Mouse (Mus musculus): ENCODE measurements around the gene Aldh9a1. TPM values are rescaled to one million over a fixed set of nuclear protein-coding genes. Genes with fewer than 3 reads are reported as not detected.

Aldh9a1 gene
- polyA plus RNA-seq, 1 experiment from 2014 or later = 51.5 TPM

DNA sequence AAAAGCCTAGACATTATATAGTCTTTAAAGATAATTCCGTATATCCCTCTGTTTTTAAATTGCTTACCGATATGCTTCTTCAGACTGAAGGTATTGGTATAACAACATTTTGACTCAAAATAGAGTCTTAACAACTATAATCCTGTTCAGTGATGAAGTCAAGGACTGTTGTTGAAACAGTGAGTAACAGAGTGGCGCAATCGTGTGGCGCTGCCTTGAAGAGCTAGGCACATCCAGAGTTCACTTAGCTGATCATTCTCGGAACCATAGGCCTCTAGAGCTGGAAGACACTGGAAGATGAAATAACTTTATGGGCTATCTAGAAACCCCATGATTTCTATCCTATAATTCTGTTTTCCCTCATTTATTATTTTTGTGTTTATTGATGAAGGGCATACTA is 28.1 kb upstream of the Aldh9a1 start:
- H3K4me1 ChIP-seq (replicated peaks; ENCODE audit: control insufficient read depth, insufficient read depth, low read length) = no peaks in the 10 kb centered on the region
- ATAC-seq (ENCODE audit: low read depth) = no peak
- no peaks in the 10 kb centered on the region for H3K9me3 ChIP-seq (ENCODE audit: control insufficient read depth, low read length)
- H3K27me3 ChIP-seq (ENCODE audit: control insufficient read depth, insufficient read depth, low read depth, low read length) = no peaks in the 10 kb centered on the region
- H3K36me3 ChIP-seq (ENCODE audit: control insufficient read depth, insufficient read depth, low read length) = peaks cover 52% of the 10 kb centered on the region
- WGBS = 96% methylated on average over 6 of the region's 6 CpGs
- no peak overlapping the region for H3K9ac ChIP-seq (ENCODE audit: low read length)
- no peak overlapping the region for H3K4me2 ChIP-seq (ENCODE audit: low read depth, low read length)
- H3K4me3 ChIP-seq (ENCODE audit: low read length) = no peak overlapping the region
- no peak overlapping the region for H3K27ac ChIP-seq (ENCODE audit: low read length)

DNA sequence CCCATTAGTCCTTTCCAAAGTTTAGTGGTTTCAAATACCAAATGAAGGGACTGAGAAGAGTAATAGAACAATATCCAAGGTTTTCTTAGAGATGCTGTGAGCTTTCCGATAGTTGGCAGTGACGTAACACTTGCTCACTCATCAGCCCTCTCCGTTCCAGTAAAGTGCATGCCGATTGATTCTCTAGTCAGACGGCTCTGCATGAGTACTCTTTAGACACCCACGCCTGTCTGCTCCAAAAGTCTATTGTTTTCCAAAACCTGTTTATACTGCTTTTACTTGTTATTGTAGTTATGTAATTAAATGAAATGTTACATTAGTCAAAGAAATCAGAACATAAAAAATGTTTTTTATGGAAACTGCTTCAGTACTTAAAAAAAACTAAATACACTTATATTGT is 21.0 kb upstream of the Aldh9a1 start:
- Histone ChIP-seq H3K9me3 (ENCODE audit: control insufficient read depth, low read length) (no peaks in the 10 kb centered on the region), H3K4me3 (ENCODE audit: low read length) (no peak overlapping the region), H3K4me1 (replicated peaks; ENCODE audit: control insufficient read depth, insufficient read depth, low read length) (no peaks in the 10 kb centered on the region), H3K27ac (ENCODE audit: low read length) (no peak overlapping the region), H3K27me3 (ENCODE audit: control insufficient read depth, insufficient read depth, low read depth, low read length) (no peaks in the 10 kb centered on the region), H3K4me2 (ENCODE audit: low read depth, low read length) (no peak overlapping the region), H3K36me3 (ENCODE audit: control insufficient read depth, insufficient read depth, low read length) (peaks cover 32% of the 10 kb centered on the region), H3K9ac (ENCODE audit: low read length) (no peak overlapping the region)
- WGBS = 83% methylated on average over 6 of the region's 6 CpGs
- ATAC-seq (ENCODE audit: low read depth) = no peak

DNA sequence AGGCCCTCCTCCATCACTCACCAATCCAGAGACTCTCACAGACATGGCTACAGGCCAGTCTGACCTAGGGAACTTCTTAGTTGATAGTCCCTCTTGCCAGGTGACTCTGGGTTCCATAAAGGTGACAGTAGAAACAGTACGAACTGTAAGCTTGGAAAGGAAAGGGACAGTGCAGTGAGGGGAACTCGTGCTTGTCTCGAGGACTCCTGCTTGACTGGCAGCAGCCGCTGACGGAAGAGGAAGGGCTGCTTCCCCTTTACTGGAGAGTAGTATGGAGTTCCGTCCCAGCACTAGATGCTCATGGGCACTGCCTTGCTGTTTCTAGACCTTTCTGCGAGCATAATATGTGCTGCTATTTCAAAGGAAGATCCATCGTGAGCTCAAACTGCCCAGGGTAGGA is 18.7 kb upstream of the Aldh9a1 start:
- WGBS = 86% methylated on average over 8 of the region's 8 CpGs
- Histone ChIP-seq H3K9ac (ENCODE audit: low read length) (no peak overlapping the region), H3K9me3 (ENCODE audit: control insufficient read depth, low read length) (no peaks in the 10 kb centered on the region), H3K27me3 (ENCODE audit: control insufficient read depth, insufficient read depth, low read depth, low read length) (no peaks in the 10 kb centered on the region), H3K4me1 (replicated peaks; ENCODE audit: control insufficient read depth, insufficient read depth, low read length) (no peaks in the 10 kb centered on the region), H3K4me2 (ENCODE audit: low read depth, low read length) (no peak overlapping the region), H3K36me3 (ENCODE audit: control insufficient read depth, insufficient read depth, low read length) (peaks cover 26% of the 10 kb centered on the region), H3K27ac (ENCODE audit: low read length) (no peak overlapping the region), H3K4me3 (ENCODE audit: low read length) (no peak overlapping the region)
- ATAC-seq (ENCODE audit: low read depth) = no peak

DNA sequence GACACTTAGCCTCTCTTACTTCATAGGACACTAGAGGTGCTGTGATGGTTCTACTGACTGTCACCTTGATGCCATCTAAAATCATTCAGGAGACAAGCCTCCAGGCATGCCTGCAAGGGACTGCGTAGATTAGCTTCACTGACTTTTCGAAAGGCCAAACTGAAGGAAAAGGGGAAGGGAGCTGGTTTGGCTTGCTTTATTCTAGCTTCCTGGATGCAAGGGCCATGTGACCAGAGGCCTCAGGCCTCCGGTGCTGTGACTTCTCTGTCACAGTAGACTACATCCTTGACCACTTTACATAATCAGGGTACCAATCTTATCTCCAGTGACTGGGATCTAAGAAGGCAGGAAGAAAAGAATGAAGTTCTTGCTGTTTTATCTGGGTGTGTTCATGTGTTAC is 13.4 kb upstream of the Aldh9a1 start:
- WGBS = 88% methylated on average over 3 of the region's 3 CpGs
- Histone ChIP-seq H3K9me3 (ENCODE audit: control insufficient read depth, low read length) (no peaks in the 10 kb centered on the region), H3K36me3 (ENCODE audit: control insufficient read depth, insufficient read depth, low read length) (peaks cover 4% of the 10 kb centered on the region; the same call in 1 of the 2 replicates), H3K4me3 (ENCODE audit: low read length) (no peak overlapping the region), H3K9ac (ENCODE audit: low read length) (no peak overlapping the region), H3K4me1 (replicated peaks; ENCODE audit: control insufficient read depth, insufficient read depth, low read length) (no peaks in the 10 kb centered on the region), H3K27ac (ENCODE audit: low read length) (no peak overlapping the region), H3K27me3 (ENCODE audit: control insufficient read depth, insufficient read depth, low read depth, low read length) (no peaks in the 10 kb centered on the region), H3K4me2 (ENCODE audit: low read depth, low read length) (no peak overlapping the region)
- ATAC-seq (ENCODE audit: low read depth) = no peak

DNA sequence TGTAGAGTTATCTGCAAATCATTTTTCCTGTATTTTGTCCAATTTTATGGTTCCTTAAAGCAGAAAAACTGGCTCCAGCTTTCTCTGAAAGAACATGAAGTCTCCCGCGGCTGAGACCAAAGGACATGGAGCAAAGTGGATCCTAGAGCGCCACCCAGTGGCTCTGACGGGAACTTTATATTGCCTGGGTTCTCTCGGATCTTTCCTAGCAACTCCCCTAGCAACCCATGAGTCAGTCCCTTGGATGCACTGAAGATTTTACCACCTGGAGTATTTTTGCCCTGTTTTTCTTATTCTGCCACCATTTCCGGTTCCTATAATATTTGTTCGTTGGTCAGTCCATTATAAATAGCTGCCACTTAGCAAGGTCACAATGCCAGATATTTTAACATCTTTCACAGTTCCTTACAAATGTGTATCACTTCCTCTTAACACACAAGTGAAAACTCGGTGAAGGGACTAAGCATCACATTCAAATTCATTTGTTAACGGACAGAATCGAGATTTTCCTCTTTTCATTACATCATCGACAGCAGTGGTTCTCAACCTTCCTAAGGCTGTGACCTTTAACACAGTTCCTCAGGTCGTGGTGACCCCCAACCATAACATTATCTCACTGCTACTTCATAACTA is 12.2 kb upstream of the Aldh9a1 start:
- H3K9me3 ChIP-seq (ENCODE audit: control insufficient read depth, low read length) = no peaks in the 10 kb centered on the region
- no peaks in the 10 kb centered on the region for H3K27me3 ChIP-seq (ENCODE audit: control insufficient read depth, insufficient read depth, low read depth, low read length)
- H3K9ac ChIP-seq (ENCODE audit: low read length) = no peak overlapping the region
- H3K27ac ChIP-seq (ENCODE audit: low read length) = no peak overlapping the region
- peak; percentile 65; the same call in 1 of the 2 replicates for ATAC-seq (ENCODE audit: low read depth)
- no peak overlapping the region for H3K4me3 ChIP-seq (ENCODE audit: low read length)
- H3K4me1 ChIP-seq (replicated peaks; ENCODE audit: control insufficient read depth, insufficient read depth, low read length) = no peaks in the 10 kb centered on the region
- 0 out of 2 replicates have a peak, but pooled peaks cover 2% of the 10 kb centered on the region for H3K36me3 ChIP-seq (ENCODE audit: control insufficient read depth, insufficient read depth, low read length)
- no peak overlapping the region for H3K4me2 ChIP-seq (ENCODE audit: low read depth, low read length)
- WGBS = 18% methylated on average over 12 of the region's 12 CpGs

DNA sequence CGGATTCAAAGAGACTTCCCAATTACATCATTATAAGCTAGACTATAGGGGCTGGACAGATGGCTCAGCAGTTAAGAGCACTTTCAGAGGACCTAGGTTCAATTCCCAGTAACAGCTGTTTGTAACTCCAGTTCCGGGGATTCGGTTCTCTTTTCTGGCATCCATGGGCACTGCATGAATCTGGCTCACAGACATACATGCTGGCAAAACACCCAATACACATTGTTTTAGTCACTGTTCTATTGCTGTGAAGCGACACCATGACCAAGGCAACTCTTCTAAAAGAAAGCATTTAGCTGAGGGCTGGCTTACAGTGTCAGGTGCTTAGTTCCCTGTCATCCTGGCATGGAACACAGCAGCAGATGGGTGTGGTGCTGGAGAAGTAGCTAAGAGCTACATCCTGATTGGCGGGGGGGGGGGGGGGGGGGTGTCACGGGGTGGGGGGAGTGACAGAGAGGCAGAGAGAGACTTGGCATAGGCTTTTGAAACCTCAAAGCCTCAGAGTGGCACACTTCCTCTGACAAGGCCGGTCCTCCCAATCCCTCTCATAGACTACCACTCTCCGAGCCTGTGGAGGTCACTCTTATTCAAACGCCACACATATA is 10.5 kb upstream of the Aldh9a1 start:
- Histone ChIP-seq H3K27me3 (ENCODE audit: control insufficient read depth, insufficient read depth, low read depth, low read length) (no peaks in the 10 kb centered on the region), H3K4me1 (replicated peaks; ENCODE audit: control insufficient read depth, insufficient read depth, low read length) (no peaks in the 10 kb centered on the region), H3K27ac (ENCODE audit: low read length) (no peak overlapping the region), H3K4me3 (ENCODE audit: low read length) (no peak overlapping the region), H3K4me2 (ENCODE audit: low read depth, low read length) (no peak overlapping the region), H3K9ac (ENCODE audit: low read length) (no peak overlapping the region), H3K36me3 (ENCODE audit: control insufficient read depth, insufficient read depth, low read length) (no peaks in the 10 kb centered on the region), H3K9me3 (ENCODE audit: control insufficient read depth, low read length) (no peaks in the 10 kb centered on the region)
- 76% methylated on average over 7 of the region's 9 CpGs for WGBS
- no peak for ATAC-seq (ENCODE audit: low read depth)

DNA sequence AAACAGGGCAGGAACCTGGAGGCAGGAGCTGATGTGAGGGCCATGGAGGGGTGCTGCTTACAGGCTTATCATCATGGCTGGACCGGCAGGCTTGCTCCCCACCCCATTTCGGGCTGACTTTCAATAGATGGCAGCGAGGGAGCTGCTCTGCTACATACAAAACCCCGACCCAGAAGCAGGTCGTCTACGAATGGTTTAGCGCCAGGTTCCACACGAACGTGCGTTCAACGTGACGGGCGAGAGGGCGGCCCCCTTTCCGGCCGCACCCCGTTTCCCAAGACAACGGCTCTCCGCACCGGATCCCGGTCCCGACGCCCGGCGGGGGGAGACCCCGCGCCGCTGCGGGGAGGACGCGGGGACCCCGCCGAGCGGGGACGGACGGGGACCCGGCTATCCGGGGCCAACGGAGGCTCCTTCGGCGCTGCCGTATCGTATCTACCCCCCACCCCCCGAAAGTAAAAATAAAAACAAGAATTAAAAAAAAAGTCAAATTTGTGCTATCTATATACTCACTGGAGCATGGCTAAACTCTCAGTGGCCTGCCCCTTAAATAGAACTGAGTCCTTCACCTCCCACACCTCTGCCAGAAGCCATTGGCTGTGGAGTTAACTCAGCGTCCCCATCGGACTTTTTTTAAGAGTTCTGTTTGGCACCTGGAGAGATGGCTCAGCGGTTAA is 9.5 kb upstream of the Aldh9a1 start:
- Histone ChIP-seq H3K9ac (ENCODE audit: low read length) (peak overlapping the region; percentile 60), H3K27ac (ENCODE audit: low read length) (no peak overlapping the region), H3K4me3 (ENCODE audit: low read length) (peak overlapping the region; percentile 57), H3K4me1 (replicated peaks; ENCODE audit: control insufficient read depth, insufficient read depth, low read length) (no peaks in the 10 kb centered on the region), H3K36me3 (ENCODE audit: control insufficient read depth, insufficient read depth, low read length) (no peaks in the 10 kb centered on the region), H3K27me3 (ENCODE audit: control insufficient read depth, insufficient read depth, low read depth, low read length) (no peaks in the 10 kb centered on the region), H3K4me2 (ENCODE audit: low read depth, low read length) (peak overlapping the region; percentile 88), H3K9me3 (ENCODE audit: control insufficient read depth, low read length) (no peaks in the 10 kb centered on the region)
- ATAC-seq (ENCODE audit: low read depth) = peak; percentile 73
- WGBS = 3% methylated on average over 45 of the region's 47 CpGs

DNA sequence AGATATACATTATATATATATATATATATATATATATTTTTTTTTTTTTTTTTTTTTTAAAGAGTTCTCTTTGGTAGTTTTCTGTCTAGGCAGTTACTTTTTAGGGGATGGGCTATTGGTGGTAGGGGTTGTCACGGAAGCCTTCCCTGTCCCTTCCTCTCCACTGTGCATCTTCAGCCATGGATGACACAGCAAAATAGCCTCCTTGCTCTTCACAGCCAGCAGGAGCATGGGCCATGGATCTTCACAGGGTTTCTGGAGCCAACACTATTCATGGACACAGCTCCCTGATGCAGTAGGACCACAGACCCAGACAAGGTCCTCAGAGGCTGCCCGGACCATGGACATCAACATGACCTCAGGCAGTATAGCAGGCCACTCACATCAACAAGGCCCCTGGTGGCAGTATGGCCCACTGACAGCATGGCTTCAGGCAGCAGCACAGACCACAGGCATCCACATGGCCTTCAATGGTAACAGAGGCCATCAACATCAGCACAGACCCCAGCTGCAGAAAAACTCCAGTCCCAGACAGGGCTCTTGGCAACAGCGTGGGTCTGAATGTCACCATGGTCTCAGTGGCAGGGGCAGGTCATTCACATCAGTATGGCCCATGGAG is 8.8 kb upstream of the Aldh9a1 start:
- WGBS = 97% methylated on average over 3 of the region's 3 CpGs

DNA sequence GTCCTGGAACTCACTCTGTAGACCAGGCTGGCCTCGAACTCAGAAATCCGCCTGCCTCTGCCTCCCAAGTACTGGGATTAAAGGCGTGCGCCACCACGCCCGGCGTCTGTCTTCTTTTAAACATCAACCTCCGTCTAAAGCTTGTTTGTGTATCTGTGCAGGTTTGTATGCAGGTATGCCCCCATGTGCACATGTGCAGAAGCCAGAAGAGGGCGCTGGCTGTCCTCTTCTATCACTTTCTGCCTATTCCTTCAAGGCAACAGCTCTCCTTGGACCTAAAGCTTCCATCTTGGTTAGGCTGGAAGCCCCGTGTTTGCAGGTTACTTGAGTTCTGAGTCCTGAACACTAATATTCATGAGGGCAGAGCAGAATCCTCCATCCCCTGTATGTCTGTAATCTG is 7.0 kb upstream of the Aldh9a1 start:
- no peak for ATAC-seq (ENCODE audit: low read depth)
- no peaks in the 10 kb centered on the region for H3K9me3 ChIP-seq (ENCODE audit: control insufficient read depth, low read length)
- H3K27ac ChIP-seq (ENCODE audit: low read length) = no peak overlapping the region
- no peaks in the 10 kb centered on the region for H3K36me3 ChIP-seq (ENCODE audit: control insufficient read depth, insufficient read depth, low read length)
- H3K4me2 ChIP-seq (ENCODE audit: low read depth, low read length) = no peak overlapping the region
- H3K27me3 ChIP-seq (ENCODE audit: control insufficient read depth, insufficient read depth, low read depth, low read length) = no peaks in the 10 kb centered on the region
- H3K4me1 ChIP-seq (replicated peaks; ENCODE audit: control insufficient read depth, insufficient read depth, low read length) = no peaks in the 10 kb centered on the region
- no peak overlapping the region for H3K9ac ChIP-seq (ENCODE audit: low read length)
- H3K4me3 ChIP-seq (ENCODE audit: low read length) = no peak overlapping the region
- WGBS = 89% methylated on average over 10 of the region's 10 CpGs

More for the DNA sequence above, 8.8 kb upstream of the Aldh9a1 start:
- no peak overlapping the region for H3K9ac ChIP-seq (ENCODE audit: low read length)
- H3K4me3 ChIP-seq (ENCODE audit: low read length) = no peak overlapping the region; the same call in 1 of the 2 replicates
- no peaks in the 10 kb centered on the region for H3K9me3 ChIP-seq (ENCODE audit: control insufficient read depth, low read length)
- H3K36me3 ChIP-seq (ENCODE audit: control insufficient read depth, insufficient read depth, low read length) = no peaks in the 10 kb centered on the region
- no peak for ATAC-seq (ENCODE audit: low read depth)
- no peak overlapping the region for H3K27ac ChIP-seq (ENCODE audit: low read length)
- peak overlapping the region; percentile 88 for H3K4me2 ChIP-seq (ENCODE audit: low read depth, low read length)
- no peaks in the 10 kb centered on the region for H3K4me1 ChIP-seq (replicated peaks; ENCODE audit: control insufficient read depth, insufficient read depth, low read length)
- H3K27me3 ChIP-seq (ENCODE audit: control insufficient read depth, insufficient read depth, low read depth, low read length) = no peaks in the 10 kb centered on the region

All from lung, embryonic 16.5 days (tissue).